Mouse (Mus musculus): ENCODE measurements around the gene Ddx52. TPM values are rescaled to one million over a fixed set of nuclear protein-coding genes. Genes with fewer than 3 reads are reported as not detected.

Ddx52 gene
- polyA plus RNA-seq (2015; fragmentation: Nextera tagmentation; extraction: Ambion mirVana) = 20.6 and 21.3 TPM in 2 replicates

GRCm38 (mm10) chr11:83941950-83942840, at the start of gene Ddx52:
Gene Ddx52 (plus strand): TSS chr11:83942062.

GRCm38 (mm10) chr11:83963991-83964921, 22.4 kb downstream of the Ddx52 start, which contains the start of gene Synrg:
Gene Synrg (plus strand): TSS chr11:83964428.

Other genes starting within 250 kb of the Ddx52 start
- 30.9 and 57.7 TPM in 2 replicates for gene Wfdc17, start 238.1 kb upstream of the Ddx52 start, polyA plus RNA-seq (2015; fragmentation: Nextera tagmentation; extraction: Ambion mirVana)
- gene Wfdc18, start 233.0 kb upstream of the Ddx52 start, polyA plus RNA-seq (2015; fragmentation: Nextera tagmentation; extraction: Ambion mirVana) = 0.35 and 0.73 TPM in 2 replicates
- 181 and 271 TPM in 2 replicates for gene Wfdc21, start 195.1 kb upstream of the Ddx52 start, polyA plus RNA-seq (2015; fragmentation: Nextera tagmentation; extraction: Ambion mirVana)
- 11.3 and 14.4 TPM in 2 replicates for gene Heatr6, start 188.4 kb upstream of the Ddx52 start, polyA plus RNA-seq (2015; fragmentation: Nextera tagmentation; extraction: Ambion mirVana)
- gene Hnf1b, start 92.0 kb upstream of the Ddx52 start, polyA plus RNA-seq (2015; fragmentation: Nextera tagmentation; extraction: Ambion mirVana) = 0.24 TPM in 1 of 2 replicates, not detected in the other
- gene Synrg, start 22.4 kb downstream of the Ddx52 start, polyA plus RNA-seq (2015; fragmentation: Nextera tagmentation; extraction: Ambion mirVana) = 5.5 and 6.0 TPM in 2 replicates
- gene Dusp14, start 127.2 kb downstream of the Ddx52 start, polyA plus RNA-seq (2015; fragmentation: Nextera tagmentation; extraction: Ambion mirVana) = 0.91 and 0.99 TPM in 2 replicates
- 14.1 and 14.9 TPM in 2 replicates for gene Tada2a, start 187.5 kb downstream of the Ddx52 start, polyA plus RNA-seq (2015; fragmentation: Nextera tagmentation; extraction: Ambion mirVana)
- gene Acaca, start 187.6 kb downstream of the Ddx52 start, polyA plus RNA-seq (2015; fragmentation: Nextera tagmentation; extraction: Ambion mirVana) = 2.8 TPM in 2 replicates
- not detected in 2 replicates for gene Gm11437, start 225.4 kb downstream of the Ddx52 start, polyA plus RNA-seq (2015; fragmentation: Nextera tagmentation; extraction: Ambion mirVana)